Mouse (Mus musculus): ENCODE measurements around the gene Imp3. TPM values are rescaled to one million over a fixed set of nuclear protein-coding genes. Genes with fewer than 3 reads are reported as not detected.

Gene Imp3
- total and polyA plus RNA-seq, 3 experiments = 54.0 to 87.1 (median 63.3) TPM

DNA sequence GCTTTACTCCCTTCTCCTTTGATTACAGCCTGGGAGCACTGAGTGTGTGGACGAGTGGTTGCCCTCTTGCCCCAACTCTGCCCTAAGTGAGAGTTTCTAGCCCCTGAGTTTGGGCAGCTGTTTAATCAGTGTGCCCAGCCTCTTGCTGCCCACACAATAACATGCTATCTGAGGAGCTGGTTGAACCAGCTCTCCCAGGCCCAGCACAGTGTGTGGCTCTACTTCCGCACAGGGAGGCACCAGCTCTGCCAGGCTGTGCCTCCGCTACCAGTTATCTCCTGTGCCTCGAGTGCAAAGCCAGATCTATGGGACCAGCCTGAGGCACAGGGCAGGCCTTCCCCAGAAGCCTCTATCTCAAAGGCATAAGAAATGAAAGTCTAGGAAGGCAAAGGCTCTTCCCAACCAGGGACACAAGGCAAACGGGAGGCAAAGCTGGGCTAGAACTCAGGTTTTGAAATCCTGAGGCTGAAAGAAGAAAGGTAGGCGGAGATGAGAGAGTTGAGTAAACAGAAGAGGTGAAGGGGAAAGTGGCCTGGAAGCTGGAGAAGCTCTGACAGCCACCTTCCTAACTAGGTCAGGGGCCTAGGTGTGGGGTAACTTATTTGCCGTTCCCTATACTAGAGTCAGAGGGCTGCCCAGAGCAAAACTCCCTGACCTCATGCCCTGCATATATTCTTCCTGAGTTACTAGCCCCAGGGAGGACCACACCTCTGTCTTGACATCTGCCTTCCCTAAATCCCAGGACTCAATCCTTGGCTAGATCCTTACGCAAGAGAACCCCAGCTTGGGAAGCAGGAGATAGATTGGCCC is 13.2 kb upstream of the Imp3 start:
- peak in 1 of 2 experiments; percentile 26 for DNase-seq
- Histone ChIP-seq H3K36me3 (ENCODE audit: control insufficient read depth, insufficient read depth, low read length) (no peaks in the 10 kb centered on the region), H3K79me2 (replicated peaks; ENCODE audit: control insufficient read depth, insufficient read depth, low read length) (no peaks in the 10 kb centered on the region), H3K27ac (peak overlapping the region; percentile 95), H3K4me3 (peak overlapping the region; percentile 75), H3K27me3 (ENCODE audit: control insufficient read depth, insufficient read depth, low read length) (no peaks in the 10 kb centered on the region), H3K9ac (ENCODE audit: low read depth, low read length) (peak overlapping the region; percentile 61), H3K4me1 (ENCODE audit: control insufficient read depth, insufficient read depth, low read length) (peaks cover 20% of the 10 kb centered on the region)
- intact Hi-C loops (cut with DNase I) = loop anchor here (2.0 kb wide), 1 partner anchor 33 kb away; no protein-coding TSS in a partner anchor
- TF ChIP-seq EP300 (IDR thresholded peaks at IDR 0.05; ENCODE audit: insufficient read depth, low read depth, low read length) (no peak), CTCF (IDR thresholded peaks at IDR 0.05) (no peak), POLR2A (IDR thresholded peaks at IDR 0.05; ENCODE audit: insufficient read depth, low read depth, low read length) (no peak)
- 44% methylated on average over 8 of the region's 8 CpGs for WGBS

DNA sequence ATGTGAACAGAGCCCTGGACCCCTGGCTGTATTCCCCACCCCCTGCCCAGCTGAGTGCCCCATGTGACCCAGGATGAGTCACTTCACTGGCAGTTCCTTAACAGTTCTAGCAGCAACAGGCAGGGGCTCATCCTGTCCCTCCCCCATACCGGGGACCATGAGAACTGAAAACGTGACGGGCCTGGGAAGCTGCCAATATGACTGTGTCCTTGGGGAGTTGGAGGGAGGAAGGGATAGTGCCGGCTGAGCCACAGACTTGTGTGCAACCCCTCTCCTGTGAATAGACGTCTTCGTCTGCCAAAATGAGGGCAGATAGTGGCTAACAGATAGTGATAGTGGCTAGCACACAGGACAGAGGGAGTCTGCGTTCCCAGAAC is 12.6 kb upstream of the Imp3 start:
- H3K4me1 ChIP-seq (ENCODE audit: control insufficient read depth, insufficient read depth, low read length) = peaks cover 20% of the 10 kb centered on the region
- peak overlapping the region; percentile 61 for H3K9ac ChIP-seq (ENCODE audit: low read depth, low read length)
- DNase-seq = peak; percentile 91 to 92
- intact Hi-C loops (cut with DNase I) = loop anchor here (2.0 to 5.0 kb wide), 2 partner anchors 34 to 148 kb away; partner anchors contain the start of gene Sin3a
- peak; percentile 85 for TF ChIP-seq EP300 (IDR thresholded peaks at IDR 0.05; ENCODE audit: insufficient read depth, low read depth, low read length)
- TF ChIP-seq POLR2A (IDR thresholded peaks at IDR 0.05; ENCODE audit: insufficient read depth, low read depth, low read length) = peak; percentile 65
- TF ChIP-seq CTCF (IDR thresholded peaks at IDR 0.05) = peak; percentile 51
- WGBS = 1% methylated on average over 7 of the region's 7 CpGs
- no peaks in the 10 kb centered on the region for H3K36me3 ChIP-seq (ENCODE audit: control insufficient read depth, insufficient read depth, low read length)
- no peaks in the 10 kb centered on the region for H3K79me2 ChIP-seq (replicated peaks; ENCODE audit: control insufficient read depth, insufficient read depth, low read length)
- no peaks in the 10 kb centered on the region for H3K27me3 ChIP-seq (ENCODE audit: control insufficient read depth, insufficient read depth, low read length)
- H3K27ac ChIP-seq = peak overlapping the region; percentile 95
- H3K4me3 ChIP-seq = peak overlapping the region; percentile 75

DNA sequence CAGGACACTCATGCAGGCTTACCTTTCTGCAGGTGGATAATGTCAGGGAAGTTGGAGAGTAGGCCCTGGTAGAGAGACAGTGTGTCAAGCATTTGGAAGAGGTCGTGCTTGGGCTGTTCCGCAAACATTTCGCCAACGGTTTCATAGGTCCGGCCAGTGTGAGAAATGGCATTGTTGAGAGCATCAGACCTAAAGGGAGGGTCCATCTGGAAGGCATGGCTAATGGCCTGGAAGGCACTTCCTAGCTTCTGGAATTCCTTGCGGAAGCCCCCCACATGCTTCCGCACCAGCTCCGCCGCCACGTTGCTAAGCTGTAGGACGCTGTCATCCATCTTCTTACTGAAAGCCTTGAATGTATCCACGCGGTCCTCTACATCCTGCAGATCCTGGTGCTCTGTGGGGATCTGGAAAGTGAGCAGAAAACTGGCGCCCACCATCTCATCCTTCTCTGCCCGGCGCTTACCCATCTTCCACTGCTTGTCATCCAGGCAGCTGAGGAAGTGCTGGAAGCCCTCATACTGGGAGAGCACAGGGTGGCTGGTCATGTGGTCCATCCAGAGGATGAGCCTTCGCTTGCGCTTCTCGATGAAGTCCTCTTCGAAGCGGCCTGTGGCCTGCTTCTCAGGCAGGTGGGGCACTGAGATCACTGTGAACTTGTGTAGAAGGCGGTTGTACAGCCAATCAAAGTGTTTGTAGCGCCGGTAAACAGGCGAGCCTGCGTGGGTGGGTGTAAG is 11.8 kb upstream of the Imp3 start:
- Histone ChIP-seq H3K9ac (ENCODE audit: low read depth, low read length) (peak overlapping the region; percentile 61), H3K36me3 (ENCODE audit: control insufficient read depth, insufficient read depth, low read length) (no peaks in the 10 kb centered on the region), H3K4me1 (ENCODE audit: control insufficient read depth, insufficient read depth, low read length) (peaks cover 20% of the 10 kb centered on the region), H3K27me3 (ENCODE audit: control insufficient read depth, insufficient read depth, low read length) (no peaks in the 10 kb centered on the region), H3K4me3 (peak overlapping the region; percentile 75), H3K27ac (peak overlapping the region; percentile 95), H3K79me2 (replicated peaks; ENCODE audit: control insufficient read depth, insufficient read depth, low read length) (no peaks in the 10 kb centered on the region)
- DNase-seq = peak; percentile 30 to 34
- TF ChIP-seq CTCF (IDR thresholded peaks at IDR 0.05) (no peak), POLR2A (IDR thresholded peaks at IDR 0.05; ENCODE audit: insufficient read depth, low read depth, low read length) (no peak), EP300 (IDR thresholded peaks at IDR 0.05; ENCODE audit: insufficient read depth, low read depth, low read length) (no peak)
- 59% methylated on average over 26 of the region's 26 CpGs for WGBS
- intact Hi-C loops (cut with DNase I) = loop anchor here (2.0 to 5.0 kb wide), 2 partner anchors 35 to 147 kb away; partner anchors contain the start of gene Sin3a

DNA sequence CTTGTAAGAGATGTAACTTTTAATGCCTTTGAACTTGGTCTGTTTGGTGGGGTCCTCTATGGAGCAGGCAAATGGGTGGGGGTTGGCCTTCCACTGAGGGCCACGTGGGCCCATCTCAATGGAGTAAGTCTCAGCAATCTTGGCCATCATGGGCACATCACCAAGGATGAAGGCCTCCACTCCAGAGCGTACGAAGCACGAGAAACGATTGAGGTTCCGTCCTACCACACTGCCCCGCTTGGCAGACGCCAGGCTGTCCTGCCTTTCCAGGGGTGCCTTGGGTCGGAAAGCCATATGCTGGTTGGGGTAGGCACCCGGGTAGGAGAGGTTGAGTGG is 11.3 kb upstream of the Imp3 start:
- 91% methylated on average over 10 of the region's 10 CpGs for WGBS
- intact Hi-C loops (cut with DNase I) = loop anchor here (5.0 kb wide), 1 partner anchor 146 kb away; the partner anchor contains the start of gene Sin3a
- Histone ChIP-seq H3K4me3 (peak overlapping the region; percentile 75), H3K27ac (peak overlapping the region; percentile 95), H3K9ac (ENCODE audit: low read depth, low read length) (peak overlapping the region; percentile 20), H3K36me3 (ENCODE audit: control insufficient read depth, insufficient read depth, low read length) (no peaks in the 10 kb centered on the region), H3K27me3 (ENCODE audit: control insufficient read depth, insufficient read depth, low read length) (no peaks in the 10 kb centered on the region), H3K79me2 (replicated peaks; ENCODE audit: control insufficient read depth, insufficient read depth, low read length) (no peaks in the 10 kb centered on the region), H3K4me1 (ENCODE audit: control insufficient read depth, insufficient read depth, low read length) (peaks cover 20% of the 10 kb centered on the region)
- TF ChIP-seq CTCF (IDR thresholded peaks at IDR 0.05) (no peak), EP300 (IDR thresholded peaks at IDR 0.05; ENCODE audit: insufficient read depth, low read depth, low read length) (no peak), POLR2A (IDR thresholded peaks at IDR 0.05; ENCODE audit: insufficient read depth, low read depth, low read length) (0 out of 2 replicates have a peak, but pooled peaks have one; percentile 3)
- DNase-seq = peak in 1 of 2 experiments; percentile 28

- Histone ChIP-seq H3K27me3 (ENCODE audit: control insufficient read depth, insufficient read depth, low read length) (no peaks in the 10 kb centered on the region), H3K36me3 (ENCODE audit: control insufficient read depth, insufficient read depth, low read length) (no peaks in the 10 kb centered on the region), H3K27ac (peak overlapping the region; percentile 95), H3K4me1 (ENCODE audit: control insufficient read depth, insufficient read depth, low read length) (peaks cover 20% of the 10 kb centered on the region), H3K4me3 (peak overlapping the region; percentile 75), H3K79me2 (replicated peaks; ENCODE audit: control insufficient read depth, insufficient read depth, low read length) (no peaks in the 10 kb centered on the region), H3K9ac (ENCODE audit: low read depth, low read length) (peak overlapping the region; percentile 22)
- intact Hi-C loops (cut with DNase I) = loop anchor here (5.0 kb wide), 1 partner anchor 146 kb away; the partner anchor contains the start of gene Sin3a
- WGBS = 53% methylated on average over 10 of the region's 10 CpGs
- no peak for TF ChIP-seq CTCF (IDR thresholded peaks at IDR 0.05)
- 0 out of 2 replicates have a peak, but pooled peaks have one; percentile 4 for TF ChIP-seq POLR2A (IDR thresholded peaks at IDR 0.05; ENCODE audit: insufficient read depth, low read depth, low read length)
- no peak for TF ChIP-seq EP300 (IDR thresholded peaks at IDR 0.05; ENCODE audit: insufficient read depth, low read depth, low read length)
- DNase-seq = peak in 1 of 2 experiments; percentile 20
Observed at GRCm38 (mm10) chr9:56926387-56926786, 10.9 kb upstream of the Imp3 start.

Measured in heart, adult 2 months (tissue).